Mouse (Mus musculus) inflammation-experienced regulatory T-cells, adult 6 months (primary cell): ENCODE data around the gene 6430548M08Rik. TPM values are rescaled to one million over a fixed set of nuclear protein-coding genes. Genes with fewer than 3 reads are reported as not detected.

Experiments used
- ATAC-seq: one replicate; pipeline ENCODE4 v1.8.0; 2017
- polyA plus RNA-seq, 3 experiments: library from polyadenylated mRNA; unstranded; fragments of 100-300 nt; shearing (Covaris generic); gene quantifications; one replicate each; pipeline ENCODE4 v1.2.1; 2017

Gene 6430548M08Rik
- polyA plus RNA-seq, 3 experiments from 2014 or later = 0.64 TPM; not detected in 2

DNA sequence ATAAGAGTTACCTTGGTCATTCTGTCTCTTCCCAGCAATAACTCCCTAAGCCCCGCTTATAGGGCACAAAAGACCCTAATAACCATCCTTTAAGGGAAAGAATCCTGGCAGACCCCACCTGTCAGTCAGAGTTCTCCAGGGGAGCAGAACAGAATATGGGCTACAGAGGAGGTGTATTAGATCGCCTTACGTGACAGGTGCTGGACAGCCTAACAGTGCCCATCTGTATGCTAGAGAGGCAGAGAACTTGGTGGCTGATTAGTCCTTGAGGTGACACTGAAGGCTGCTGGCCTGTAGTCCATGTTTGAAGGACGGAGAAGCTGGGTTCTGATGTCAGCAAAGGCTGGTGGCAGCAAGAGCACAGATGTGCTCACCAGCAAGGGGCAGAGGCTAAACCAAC is 3.0 kb upstream of the 6430548M08Rik start:
- no peak for ATAC-seq

DNA sequence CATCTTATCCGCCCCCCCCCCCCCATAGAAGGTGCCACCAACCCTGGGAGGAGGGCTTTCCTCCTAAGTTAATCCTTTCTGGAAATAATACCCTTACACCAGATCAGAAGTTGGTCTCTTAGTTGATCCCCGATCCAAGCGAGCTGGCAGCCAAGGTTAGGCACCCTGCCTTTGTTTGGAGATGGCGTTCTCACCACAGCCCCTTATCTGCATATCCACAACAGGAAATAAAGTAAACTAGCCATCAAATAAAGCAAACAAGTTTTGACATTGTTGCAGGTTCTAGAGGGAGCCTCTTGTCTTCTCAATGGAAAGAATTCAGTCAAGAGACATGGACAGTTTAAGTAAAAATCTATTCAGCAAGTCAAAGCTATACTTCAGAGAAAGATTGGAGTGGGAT is 2.6 kb upstream of the 6430548M08Rik start:
- ATAC-seq = no peak

DNA sequence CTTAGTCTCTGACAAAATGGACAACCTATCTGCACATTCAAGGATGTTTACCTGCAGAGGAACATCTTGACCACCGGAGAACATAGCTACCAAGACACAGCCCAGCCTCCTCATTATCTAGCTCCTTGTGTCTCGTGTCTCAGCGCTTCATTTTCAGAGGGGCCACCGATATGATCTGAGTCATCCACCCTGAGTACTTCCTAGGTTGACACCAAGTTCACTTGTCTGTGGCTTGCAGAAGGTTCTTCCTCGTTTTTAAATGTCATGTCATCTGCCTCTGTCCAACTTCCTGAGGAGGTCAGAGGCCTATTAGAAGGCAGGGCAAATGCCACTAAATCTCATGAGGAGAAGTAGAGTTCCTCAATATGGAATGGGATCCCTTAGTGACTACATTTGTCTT is 1.4 kb upstream of the 6430548M08Rik start:
- no peak for ATAC-seq

DNA sequence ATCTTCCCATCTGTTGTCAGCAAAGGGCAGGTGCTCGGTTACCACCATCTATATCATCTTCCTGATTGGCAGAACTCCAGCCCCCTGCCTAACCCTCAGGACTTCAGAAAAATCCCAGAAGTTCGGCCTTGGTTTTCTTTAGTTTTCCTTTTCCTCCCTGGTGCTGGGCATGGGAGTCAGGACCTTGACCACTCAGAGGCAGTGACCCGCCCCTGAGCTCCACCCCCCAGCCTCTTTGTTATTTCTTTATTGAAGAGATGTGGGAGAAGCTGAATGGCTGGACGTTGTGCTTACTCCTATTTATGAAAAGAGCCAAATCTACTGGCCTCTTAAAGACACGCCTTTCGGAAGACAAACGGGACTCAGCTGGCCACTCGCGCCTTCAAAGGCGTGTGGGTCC is 646 bp upstream of the 6430548M08Rik start:
- no peak for ATAC-seq

GRCm38 (mm10) chr8:120114315-120114841 is 426 bp downstream of the 6430548M08Rik start:
- ATAC-seq = peak; percentile 14

DNA sequence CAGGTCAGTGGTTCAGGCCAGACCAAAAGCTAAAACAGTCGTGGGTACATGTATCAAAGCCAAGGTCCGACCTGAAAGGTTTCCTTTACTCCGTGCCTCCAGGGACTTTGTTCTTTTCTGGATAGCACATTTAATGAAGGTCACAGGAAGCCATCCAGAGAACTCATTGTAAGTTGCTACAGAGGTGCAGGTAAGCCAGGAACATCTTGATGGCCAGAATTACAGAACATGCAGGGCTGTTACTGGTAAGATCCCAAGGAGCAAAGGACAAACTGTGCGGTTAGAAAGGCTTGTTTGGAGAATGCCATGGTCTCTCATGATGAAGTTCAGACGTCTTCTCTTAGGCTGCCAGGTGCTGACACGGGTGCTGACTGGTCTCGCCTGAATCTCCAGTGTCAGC is 2.6 kb downstream of the 6430548M08Rik start:
- no peak for ATAC-seq

GRCm38 (mm10) chr8:120118162-120118561 is 4.2 kb downstream of the 6430548M08Rik start:
- ATAC-seq = no peak

- no peak for ATAC-seq
Observed at GRCm38 (mm10) chr8:120118847-120119246, 4.9 kb downstream of the 6430548M08Rik start.

GRCm38 (mm10) chr8:120119429-120119828 is 5.5 kb downstream of the 6430548M08Rik start:
- ATAC-seq = no peak

- ATAC-seq = no peak
Observed at GRCm38 (mm10) chr8:120119931-120120330, 6.0 kb downstream of the 6430548M08Rik start.

DNA sequence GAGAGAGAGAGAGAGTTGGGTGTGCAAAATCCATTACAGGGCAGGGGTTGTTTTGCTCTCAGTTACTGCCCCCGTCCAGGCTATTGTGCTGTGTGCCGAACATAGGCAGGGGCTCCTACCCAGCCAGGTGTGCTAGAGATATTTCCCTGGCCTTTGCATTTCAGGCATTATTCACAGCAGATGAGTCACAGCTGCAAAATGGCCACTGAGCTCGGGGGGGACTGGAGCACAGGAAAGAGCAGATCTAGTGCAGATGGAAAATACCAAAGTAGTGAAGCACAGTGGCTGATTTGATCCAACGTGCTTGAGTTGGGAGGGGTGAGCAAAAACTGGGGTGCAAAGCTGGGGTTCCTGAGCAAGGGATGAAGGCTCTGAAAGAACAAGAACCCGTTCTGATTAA is 7.0 kb downstream of the 6430548M08Rik start:
- no peak for ATAC-seq

- no peak for ATAC-seq
Observed at GRCm38 (mm10) chr8:120124261-120124660, 10.3 kb downstream of the 6430548M08Rik start.

GRCm38 (mm10) chr8:120124836-120125389 is 11.0 kb downstream of the 6430548M08Rik start:
- no peak for ATAC-seq

GRCm38 (mm10) chr8:120126357-120127161 is 12.6 kb downstream of the 6430548M08Rik start:
- ATAC-seq = no peak

- no peak for ATAC-seq
Observed at GRCm38 (mm10) chr8:120129547-120129946, 15.6 kb downstream of the 6430548M08Rik start.

DNA sequence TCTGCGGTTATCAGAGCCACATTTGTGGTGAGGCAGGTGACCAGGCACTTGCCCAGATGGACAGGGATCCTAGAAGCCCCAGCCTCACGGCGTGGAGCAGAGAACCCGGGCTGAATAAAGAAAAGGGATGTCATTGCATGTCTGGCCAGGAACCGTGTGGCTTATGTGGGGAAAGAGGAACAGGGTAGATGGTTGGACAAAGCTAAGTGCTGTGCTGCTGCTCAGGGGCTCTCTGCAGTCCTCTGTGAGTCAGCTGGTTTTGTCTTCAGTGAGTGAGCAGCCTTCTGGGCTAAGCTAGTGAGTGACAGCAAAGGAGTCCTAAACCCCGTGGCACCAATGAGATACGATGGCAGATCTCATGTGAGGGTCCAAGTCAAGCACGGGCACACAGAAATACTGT is 17.2 kb downstream of the 6430548M08Rik start:
- no peak for ATAC-seq

DNA sequence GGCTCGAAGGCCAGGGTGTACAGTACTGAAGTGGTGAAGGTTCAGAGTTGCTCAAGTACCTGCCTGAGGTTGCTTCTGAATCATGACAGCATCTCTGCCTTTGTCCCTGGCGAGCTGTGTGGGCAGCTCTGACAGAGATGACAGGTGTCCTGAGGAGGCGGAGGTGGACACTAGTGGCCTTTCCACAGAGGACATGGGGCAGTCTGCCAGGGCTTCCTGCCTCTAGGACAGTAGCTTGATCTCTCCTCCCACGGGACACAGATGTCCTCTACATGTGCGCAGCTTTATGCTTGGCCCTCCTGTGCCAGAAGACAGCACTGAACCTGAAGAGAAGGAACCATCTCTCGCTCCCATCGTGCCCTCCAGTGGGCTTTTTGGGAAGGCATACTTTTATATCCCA is 19.2 kb downstream of the 6430548M08Rik start:
- ATAC-seq = no peak

- no peak for ATAC-seq
Observed at GRCm38 (mm10) chr8:120135687-120136086, 21.7 kb downstream of the 6430548M08Rik start.

GRCm38 (mm10) chr8:120136618-120137017 is 22.7 kb downstream of the 6430548M08Rik start:
- ATAC-seq = no peak

GRCm38 (mm10) chr8:120138958-120139357 is 25.0 kb downstream of the 6430548M08Rik start:
- ATAC-seq = no peak

DNA sequence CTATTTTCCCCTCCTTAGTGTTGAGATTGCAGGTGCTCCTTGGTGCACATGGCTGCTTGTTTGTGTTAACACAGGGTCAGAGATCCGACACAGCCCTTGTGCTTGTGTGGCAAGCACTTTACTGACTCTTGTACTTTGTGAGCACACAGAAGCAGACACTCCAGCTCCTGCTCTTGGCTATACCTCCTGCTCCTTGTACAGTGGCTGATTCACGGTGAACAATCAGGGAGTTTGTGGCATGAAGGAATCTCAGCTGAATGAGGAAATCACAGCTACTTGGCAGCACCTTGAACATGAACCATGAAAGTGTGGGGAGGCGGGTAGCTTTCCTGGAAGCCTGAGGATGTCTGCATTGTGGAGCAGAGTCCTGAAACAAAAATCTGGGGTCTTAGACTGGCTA is 26.8 kb downstream of the 6430548M08Rik start:
- no peak for ATAC-seq

- no peak for ATAC-seq
Observed at GRCm38 (mm10) chr8:120143911-120144651, 30.1 kb downstream of the 6430548M08Rik start.

GRCm38 (mm10) chr8:120144652-120145301 is 30.8 kb downstream of the 6430548M08Rik start:
- no peak for ATAC-seq
